Mouse (Mus musculus): ENCODE measurements around the gene Zp1. TPM values are rescaled to one million over a fixed set of nuclear protein-coding genes. Genes with fewer than 3 reads are reported as not detected.

The Zp1 gene
- polyA plus RNA-seq, 1 experiment from 2014 or later = not detected

- Histone ChIP-seq H3K4me1 (ENCODE audit: insufficient read depth) (no peaks in the 10 kb centered on the region), H3K4me3 (ENCODE audit: low read depth, low read length) (no peak overlapping the region), H3K9me3 (ENCODE audit: low read length) (no peaks in the 10 kb centered on the region), H3K4me2 (ENCODE audit: low read depth, low read length) (no peak overlapping the region), H3K27ac (ENCODE audit: low read depth) (no peak overlapping the region), H3K27me3 (ENCODE audit: insufficient read depth, low read length) (no peaks in the 10 kb centered on the region), H3K36me3 (replicated peaks; ENCODE audit: insufficient read depth, low read length) (no peaks in the 10 kb centered on the region), H3K9ac (replicated peaks) (no peak overlapping the region)
- DNase-seq = no peak
- WGBS (ENCODE audit: insufficient replicate concordance) = 78% methylated on average over 10 of the region's 10 CpGs
- no peak for TF ChIP-seq CTCF (IDR thresholded peaks at IDR 0.05; ENCODE audit: low read depth)
- no peak for TF ChIP-seq EP300 (IDR thresholded peaks at IDR 0.05; ENCODE audit: low read depth)
- no peak for ATAC-seq
Measured at GRCm38 (mm10) chr19:10918321-10918991, 2.0 kb downstream of the Zp1 start.

- no peak for TF ChIP-seq EP300 (IDR thresholded peaks at IDR 0.05; ENCODE audit: low read depth)
- H3K4me1 ChIP-seq (ENCODE audit: insufficient read depth) = no peaks in the 10 kb centered on the region
- 48% methylated on average over 5 of the region's 5 CpGs for WGBS (ENCODE audit: insufficient replicate concordance)
- no peak for ATAC-seq
- no peak overlapping the region for H3K4me2 ChIP-seq (ENCODE audit: low read depth, low read length)
- no peak overlapping the region for H3K27ac ChIP-seq (ENCODE audit: low read depth)
- H3K9ac ChIP-seq (replicated peaks) = no peak overlapping the region
- H3K4me3 ChIP-seq (ENCODE audit: low read depth, low read length) = no peak overlapping the region
- H3K36me3 ChIP-seq (replicated peaks; ENCODE audit: insufficient read depth, low read length) = no peaks in the 10 kb centered on the region
- DNase-seq = no peak
- no peaks in the 10 kb centered on the region for H3K9me3 ChIP-seq (ENCODE audit: low read length)
- no peaks in the 10 kb centered on the region for H3K27me3 ChIP-seq (ENCODE audit: insufficient read depth, low read length)
Measured at GRCm38 (mm10) chr19:10916506-10916905, 3.9 kb downstream of the Zp1 start.

GRCm38 (mm10) chr19:10914870-10915269 lies 5.6 kb downstream of the Zp1 start:
- ATAC-seq = no peak
- Histone ChIP-seq H3K36me3 (replicated peaks; ENCODE audit: insufficient read depth, low read length) (no peaks in the 10 kb centered on the region), H3K4me1 (ENCODE audit: insufficient read depth) (no peaks in the 10 kb centered on the region), H3K4me2 (ENCODE audit: low read depth, low read length) (no peak overlapping the region), H3K9ac (replicated peaks) (no peak overlapping the region), H3K9me3 (ENCODE audit: low read length) (no peaks in the 10 kb centered on the region), H3K27ac (ENCODE audit: low read depth) (no peak overlapping the region), H3K4me3 (ENCODE audit: low read depth, low read length) (no peak overlapping the region), H3K27me3 (ENCODE audit: insufficient read depth, low read length) (no peaks in the 10 kb centered on the region)
- 38% methylated on average over 2 of the region's 2 CpGs for WGBS (ENCODE audit: insufficient replicate concordance)
- no peak for DNase-seq
- TF ChIP-seq EP300 (IDR thresholded peaks at IDR 0.05; ENCODE audit: low read depth) = no peak
- no peak for TF ChIP-seq CTCF (IDR thresholded peaks at IDR 0.05; ENCODE audit: low read depth)

GRCm38 (mm10) chr19:10914291-10914690 lies 6.1 kb downstream of the Zp1 start:
- no peak overlapping the region for H3K4me2 ChIP-seq (ENCODE audit: low read depth, low read length)
- H3K4me1 ChIP-seq (ENCODE audit: insufficient read depth) = no peaks in the 10 kb centered on the region
- no peak for DNase-seq
- WGBS (ENCODE audit: insufficient replicate concordance) = 28% methylated on average over 7 of the region's 7 CpGs
- H3K9me3 ChIP-seq (ENCODE audit: low read length) = no peaks in the 10 kb centered on the region
- no peak overlapping the region for H3K9ac ChIP-seq (replicated peaks)
- H3K27me3 ChIP-seq (ENCODE audit: insufficient read depth, low read length) = no peaks in the 10 kb centered on the region
- no peak overlapping the region for H3K27ac ChIP-seq (ENCODE audit: low read depth)
- no peaks in the 10 kb centered on the region for H3K36me3 ChIP-seq (replicated peaks; ENCODE audit: insufficient read depth, low read length)
- TF ChIP-seq EP300 (IDR thresholded peaks at IDR 0.05; ENCODE audit: low read depth) (no peak), CTCF (IDR thresholded peaks at IDR 0.05; ENCODE audit: low read depth) (no peak)
- no peak overlapping the region for H3K4me3 ChIP-seq (ENCODE audit: low read depth, low read length)
- ATAC-seq = no peak

- 71% methylated on average over 6 of the region's 6 CpGs for WGBS (ENCODE audit: insufficient replicate concordance)
- Histone ChIP-seq H3K4me1 (ENCODE audit: insufficient read depth) (no peaks in the 10 kb centered on the region; the same call in 1 of the 2 replicates), H3K36me3 (replicated peaks; ENCODE audit: insufficient read depth, low read length) (peaks cover 19% of the 10 kb centered on the region), H3K9ac (replicated peaks) (no peak overlapping the region), H3K27ac (ENCODE audit: low read depth) (no peak overlapping the region), H3K27me3 (ENCODE audit: insufficient read depth, low read length) (no peaks in the 10 kb centered on the region), H3K9me3 (ENCODE audit: low read length) (no peaks in the 10 kb centered on the region), H3K4me3 (ENCODE audit: low read depth, low read length) (no peak overlapping the region), H3K4me2 (ENCODE audit: low read depth, low read length) (no peak overlapping the region)
- TF ChIP-seq CTCF (IDR thresholded peaks at IDR 0.05; ENCODE audit: low read depth) (no peak), EP300 (IDR thresholded peaks at IDR 0.05; ENCODE audit: low read depth) (no peak)
- ATAC-seq (no peak), DNase-seq (no peak)
Measured at GRCm38 (mm10) chr19:10909087-10909721, 11.2 kb downstream of the Zp1 start.

GRCm38 (mm10) chr19:10907891-10908290 lies 12.5 kb downstream of the Zp1 start:
- 61% methylated on average over 3 of the region's 3 CpGs for WGBS (ENCODE audit: insufficient replicate concordance)
- peak; percentile 52 for ATAC-seq

More at GRCm38 (mm10) chr19:10907891-10908290, 12.5 kb downstream of the Zp1 start:
- DNase-seq = peak; percentile 65
- H3K4me2 ChIP-seq (ENCODE audit: low read depth, low read length) = no peak overlapping the region
- TF ChIP-seq EP300 (IDR thresholded peaks at IDR 0.05; ENCODE audit: low read depth) (no peak), CTCF (IDR thresholded peaks at IDR 0.05; ENCODE audit: low read depth) (peak; percentile 87)
- H3K4me3 ChIP-seq (ENCODE audit: low read depth, low read length) = no peak overlapping the region
- H3K27me3 ChIP-seq (ENCODE audit: insufficient read depth, low read length) = no peaks in the 10 kb centered on the region
- no peaks in the 10 kb centered on the region for H3K9me3 ChIP-seq (ENCODE audit: low read length)
- H3K9ac ChIP-seq (replicated peaks) = no peak overlapping the region
- no peaks in the 10 kb centered on the region; the same call in 1 of the 2 replicates for H3K4me1 ChIP-seq (ENCODE audit: insufficient read depth)
- H3K36me3 ChIP-seq (replicated peaks; ENCODE audit: insufficient read depth, low read length) = peaks cover 31% of the 10 kb centered on the region
- H3K27ac ChIP-seq (ENCODE audit: low read depth) = no peak overlapping the region
